Mouse (Mus musculus) thymus, postnatal 14 days (tissue): ENCODE data around the gene Ift22.
"Not testable (repeated sequence)": the region's sequence is repeated elsewhere in the genome, so short reads cannot be mapped to it uniquely, and the experiment has no call there.

Experiments used
- DNase-seq: peaks from one replicate; pipeline ENCODE4 v3.0.0; 2021

Gene Ift22

GRCm38 (mm10) chr5:136914183-136914582 is 6.2 kb downstream of the Ift22 start:
- DNase-seq, result no peak

DNA sequence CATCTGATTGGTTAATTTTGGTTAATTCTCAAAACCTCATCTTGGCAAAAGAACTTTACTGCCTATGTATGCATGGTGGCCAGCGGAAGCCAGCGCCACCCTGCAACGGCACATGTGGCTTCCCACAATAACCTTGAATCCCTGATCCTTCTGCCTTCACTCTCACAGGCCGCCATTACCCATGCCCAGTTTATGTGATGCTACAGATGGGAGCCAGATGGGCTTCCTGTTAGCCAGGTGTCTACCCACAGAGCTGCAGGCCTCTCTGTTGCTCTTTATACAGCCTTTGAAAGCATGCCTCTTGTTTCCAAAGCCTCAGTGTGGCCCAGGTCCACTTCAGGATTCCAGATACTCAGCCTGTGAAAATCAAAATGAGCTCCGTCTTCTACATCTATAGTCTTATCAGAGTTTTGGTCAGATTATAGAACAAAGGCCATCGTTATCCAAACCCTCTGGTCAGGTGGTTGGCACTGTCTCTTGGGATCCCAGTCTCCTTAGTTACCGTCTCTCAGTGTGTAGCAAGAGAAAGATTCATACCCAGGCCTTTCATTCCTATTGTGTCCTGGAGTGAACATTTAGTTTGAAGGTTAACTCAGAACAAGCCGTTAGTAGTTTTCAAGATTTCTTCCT is 9.8 kb downstream of the Ift22 start:
- no peak for DNase-seq

GRCm38 (mm10) chr5:136918655-136919472 is 10.9 kb downstream of the Ift22 start:
- peak; percentile 73 for DNase-seq

DNA sequence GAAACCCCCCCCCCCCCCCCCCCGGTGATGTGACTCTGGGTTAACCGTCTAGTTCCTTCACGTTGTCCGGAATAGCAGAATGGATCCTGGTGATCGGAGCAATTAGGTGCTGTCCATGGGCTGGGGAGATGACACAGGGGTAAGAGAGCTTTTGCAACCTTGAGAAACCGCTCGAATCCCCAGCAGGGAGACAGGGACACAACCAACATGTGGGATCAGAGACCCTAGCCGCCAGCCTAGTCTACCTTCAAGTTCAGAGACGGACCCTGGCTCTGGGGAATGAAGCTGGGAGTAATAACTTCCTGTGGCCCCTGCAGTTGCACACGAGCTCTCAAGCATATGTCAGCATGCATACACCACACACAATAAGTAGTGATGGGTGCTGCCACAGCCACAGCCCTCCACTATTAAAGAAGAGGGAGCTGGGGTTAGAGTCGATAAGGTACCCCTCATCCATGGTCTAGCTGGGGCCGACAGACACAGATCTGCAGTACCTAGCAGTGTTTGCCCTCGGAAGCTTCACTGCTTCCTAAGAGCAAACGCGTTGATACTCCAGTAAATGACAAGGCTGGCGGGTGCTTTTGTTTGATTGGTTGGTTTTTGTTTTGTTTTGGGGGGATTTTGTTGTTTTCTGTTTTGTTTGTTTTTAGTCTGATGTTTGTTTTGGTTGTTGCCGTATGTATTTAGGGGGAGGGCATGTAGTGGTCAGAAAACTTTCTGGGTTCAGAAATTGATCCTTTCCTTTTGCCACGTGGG is 11.8 kb downstream of the Ift22 start:
- peak; percentile 18 for DNase-seq

GRCm38 (mm10) chr5:136922830-136923229 is 14.9 kb downstream of the Ift22 start:
- DNase-seq, result no peak

DNA sequence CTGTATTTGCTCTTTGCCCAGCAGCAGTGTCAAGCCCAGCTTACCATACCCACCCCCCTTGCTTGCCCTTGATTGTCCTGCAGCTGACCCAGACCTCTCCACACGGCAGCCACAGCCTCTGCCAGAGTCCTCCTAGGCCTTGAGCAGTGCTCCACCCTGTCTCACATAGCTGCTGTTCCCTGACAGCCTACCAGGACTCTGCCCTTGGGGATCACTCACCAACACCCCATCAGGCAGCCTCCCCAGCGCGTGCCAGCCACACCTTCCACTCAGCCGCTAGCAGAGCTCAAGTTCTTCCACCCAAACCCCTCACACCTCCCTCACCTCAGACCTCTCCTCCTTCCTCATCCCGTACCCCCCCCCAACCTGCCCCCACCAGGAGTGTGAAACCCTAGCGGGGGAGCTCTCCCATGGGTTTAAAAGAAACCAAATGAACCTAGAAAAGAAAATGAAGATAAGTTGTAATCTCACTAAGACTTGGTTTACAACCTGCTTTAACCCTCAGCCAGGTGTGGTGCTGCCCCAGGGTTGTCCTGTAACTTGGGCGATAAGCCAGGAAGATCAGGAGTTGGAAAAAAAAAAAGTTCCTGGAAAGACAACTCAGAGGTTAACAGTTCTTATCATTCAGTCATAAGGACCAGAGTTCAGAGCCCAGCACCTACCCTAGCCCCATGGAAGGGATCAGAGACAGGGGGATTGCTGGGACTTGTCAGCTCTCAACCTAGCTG is 16.0 kb downstream of the Ift22 start:
- DNase-seq, result no peak

DNA sequence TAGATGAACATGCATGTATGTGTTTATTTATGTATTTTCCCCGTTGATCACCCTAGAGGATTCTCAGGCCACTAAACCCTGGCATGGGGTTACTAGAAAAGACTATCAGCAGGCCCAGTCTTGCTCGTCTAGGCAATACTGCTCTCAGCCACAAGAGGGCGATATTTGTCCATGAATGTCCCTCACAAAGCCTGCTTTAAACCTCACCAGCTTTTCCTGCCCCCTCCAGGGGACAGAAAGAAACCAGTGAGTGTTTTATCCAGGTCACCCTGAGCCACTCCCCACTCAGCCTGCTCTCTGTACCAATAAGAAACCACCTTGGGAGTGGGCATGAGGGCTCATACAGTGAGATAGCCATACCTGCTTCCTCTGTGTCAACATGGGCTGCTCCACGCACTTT is 21.1 kb downstream of the Ift22 start:
- DNase-seq, result peak; percentile 82

DNA sequence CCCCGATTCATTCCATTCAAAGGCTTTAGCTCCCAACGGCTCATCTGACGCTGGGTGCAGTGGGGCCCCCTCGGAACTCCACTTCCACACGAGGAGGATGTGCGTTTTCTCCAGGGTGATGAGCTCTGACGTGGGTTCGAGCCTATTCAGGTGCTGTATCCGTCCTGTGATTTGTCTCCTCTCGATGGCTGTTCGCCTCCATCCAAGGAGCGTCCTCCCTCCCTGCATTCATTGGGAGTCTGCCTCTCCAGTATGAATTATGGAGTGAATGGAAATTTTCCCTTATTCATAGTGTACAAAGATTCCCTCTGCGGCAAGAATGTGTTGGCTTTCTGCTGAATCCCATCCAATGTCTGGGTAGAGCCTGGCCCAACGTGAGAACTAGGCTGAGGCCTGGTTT is 23.9 kb downstream of the Ift22 start:
- DNase-seq, result no peak

DNA sequence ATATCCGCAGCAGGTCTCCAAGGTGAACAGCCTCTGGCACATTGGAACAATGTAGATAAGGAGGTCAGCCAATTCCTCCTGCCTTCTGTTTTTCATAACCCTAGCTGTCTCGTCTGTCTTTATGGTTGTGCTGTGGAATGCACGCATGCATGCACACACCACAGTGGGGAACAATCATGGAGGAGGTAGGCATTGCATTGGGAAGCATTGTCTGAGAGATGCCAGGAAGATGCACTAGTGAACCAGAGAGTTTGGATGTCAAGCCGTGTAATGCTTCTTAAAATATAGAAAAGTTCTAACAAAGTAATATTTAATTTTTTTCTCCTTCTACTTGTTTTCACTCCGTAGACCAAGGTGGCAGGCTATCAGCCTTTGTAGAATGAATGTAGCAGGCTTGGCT is 25.0 kb downstream of the Ift22 start:
- no peak for DNase-seq

DNA sequence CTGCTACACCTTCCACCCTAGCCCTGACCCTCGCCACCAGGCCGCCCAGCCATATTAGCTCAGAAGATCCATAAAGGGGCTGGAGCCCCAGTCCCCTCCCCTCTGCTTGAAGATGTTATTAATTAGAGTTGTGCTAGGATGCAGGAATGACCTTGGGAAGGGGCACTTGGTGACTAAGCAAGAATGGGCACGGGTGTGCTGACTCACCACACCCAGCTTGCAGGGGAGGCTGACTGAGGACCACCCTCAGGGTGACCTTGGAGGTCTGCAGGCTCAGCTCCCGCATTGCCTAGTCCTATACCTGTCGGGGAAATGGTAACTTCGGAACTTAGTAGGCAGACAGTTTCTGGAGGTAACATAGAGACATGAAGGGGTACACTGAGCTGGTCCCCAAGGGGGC is 26.0 kb downstream of the Ift22 start:
- no peak for DNase-seq

GRCm38 (mm10) chr5:136935905-136936695 is 28.1 kb downstream of the Ift22 start:
- DNase-seq, result peak; percentile 14

GRCm38 (mm10) chr5:136936750-136937149 is 28.8 kb downstream of the Ift22 start:
- no peak for DNase-seq

GRCm38 (mm10) chr5:136937621-136938020 is 29.7 kb downstream of the Ift22 start:
- no peak for DNase-seq

GRCm38 (mm10) chr5:136939284-136939683 is 31.3 kb downstream of the Ift22 start:
- peak; percentile 53 for DNase-seq

- DNase-seq, result not testable (repeated sequence)
Measured at GRCm38 (mm10) chr5:136940029-136940428, 32.1 kb downstream of the Ift22 start.

GRCm38 (mm10) chr5:136940845-136941560 is 33.1 kb downstream of the Ift22 start:
- DNase-seq, result no peak

- DNase-seq, result no peak
Measured at GRCm38 (mm10) chr5:136942781-136943180, 34.8 kb downstream of the Ift22 start.

- no peak for DNase-seq
Measured at GRCm38 (mm10) chr5:136943382-136943781, 35.4 kb downstream of the Ift22 start.

DNA sequence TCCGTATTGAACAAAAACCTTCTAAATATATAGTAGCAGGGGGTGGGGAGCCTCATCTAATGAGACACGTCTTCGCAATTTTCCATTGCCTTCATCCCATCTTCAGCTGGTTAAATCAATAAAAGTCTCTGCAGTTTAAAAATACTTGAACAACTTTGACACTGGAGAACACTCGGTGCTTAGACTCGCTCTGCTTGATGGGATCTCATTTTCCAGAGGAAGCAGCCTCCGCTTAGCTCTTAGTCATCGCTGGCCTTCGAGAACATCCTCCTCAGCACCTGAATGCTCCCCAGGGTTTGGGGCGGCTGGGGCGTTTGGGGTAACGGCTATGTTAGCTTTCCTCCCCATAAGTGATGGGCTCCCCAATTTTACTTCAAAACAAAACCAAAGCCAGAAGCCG is 37.1 kb downstream of the Ift22 start:
- no peak for DNase-seq

- DNase-seq, result no peak
Measured at GRCm38 (mm10) chr5:136947874-136948273, 39.9 kb downstream of the Ift22 start.

- DNase-seq, result not testable (repeated sequence)
Measured at GRCm38 (mm10) chr5:136949551-136950336, 41.8 kb downstream of the Ift22 start.
